Mouse (Mus musculus): ENCODE results near the gene Pogz.
A peak's percentile ranks its signal among the peaks of the same experiment; 100 is the strongest.
"Not testable (repeated sequence)": the region's sequence is repeated elsewhere in the genome, so short reads cannot be mapped to it uniquely, and the experiment has no call there.

The Pogz gene

DNA sequence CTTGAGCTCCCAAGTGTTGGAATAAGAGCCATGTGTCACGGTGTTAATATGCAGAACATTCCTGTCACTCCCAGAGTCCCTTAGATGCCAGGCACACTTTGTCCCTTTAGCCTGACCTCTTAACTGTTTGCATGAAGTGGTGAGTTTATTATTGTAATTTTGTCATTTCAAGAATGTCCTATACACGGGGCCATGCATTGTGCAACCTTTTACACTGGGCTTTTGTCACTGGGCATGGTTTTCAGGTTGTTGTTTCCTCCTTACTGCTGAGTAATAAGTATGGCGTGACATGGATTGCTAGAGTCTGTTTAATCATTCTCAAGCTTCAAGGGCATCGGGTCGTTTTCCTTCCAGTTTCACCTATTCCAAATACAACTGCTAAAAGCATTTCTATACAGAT lies 76.4 kb downstream of the Pogz start:
- DNase-seq (ENCODE audit: low spot score in 2 of 2): no peak

DNA sequence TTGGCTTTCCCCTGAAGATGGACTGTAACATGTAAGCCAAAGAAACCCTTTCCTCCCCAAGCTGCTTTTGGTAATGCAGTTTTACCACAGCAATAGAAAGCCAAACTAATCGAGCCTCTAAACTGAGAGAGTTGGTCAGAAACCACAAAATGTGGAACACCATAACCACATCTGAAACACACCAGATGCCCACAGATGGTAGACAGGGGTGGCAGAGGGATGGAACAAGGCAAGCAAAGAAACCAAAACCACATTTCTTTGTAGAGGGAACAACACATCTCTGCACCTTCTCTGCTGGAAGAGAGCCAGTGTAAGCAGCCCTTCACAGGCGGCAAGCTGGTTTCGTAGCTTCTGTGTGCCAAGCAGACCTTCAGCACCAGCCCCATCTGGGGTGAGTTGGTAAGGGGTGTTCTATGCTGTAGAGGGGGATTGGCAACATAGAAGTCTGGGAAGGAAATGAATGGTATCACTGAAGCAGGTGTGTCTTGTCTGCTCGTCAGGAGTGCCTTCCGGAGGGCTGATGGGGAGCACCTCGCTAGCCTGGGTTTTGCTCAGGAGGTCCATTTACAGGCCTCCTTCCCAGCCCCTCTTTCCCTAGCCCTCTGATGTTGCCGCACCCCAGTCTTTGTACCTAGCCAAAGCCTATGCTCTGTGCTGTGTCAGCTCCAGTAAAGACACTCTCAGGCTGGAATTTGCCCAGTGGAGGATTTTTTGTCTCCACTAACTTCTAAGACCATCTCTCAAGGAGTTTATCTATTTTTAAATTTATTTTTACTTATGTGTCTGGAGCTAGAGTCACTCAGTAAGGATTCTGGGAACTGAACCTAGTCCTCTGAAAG lies 78.8 kb downstream of the Pogz start:
- no peak for DNase-seq (ENCODE audit: low spot score in 2 of 2)

DNA sequence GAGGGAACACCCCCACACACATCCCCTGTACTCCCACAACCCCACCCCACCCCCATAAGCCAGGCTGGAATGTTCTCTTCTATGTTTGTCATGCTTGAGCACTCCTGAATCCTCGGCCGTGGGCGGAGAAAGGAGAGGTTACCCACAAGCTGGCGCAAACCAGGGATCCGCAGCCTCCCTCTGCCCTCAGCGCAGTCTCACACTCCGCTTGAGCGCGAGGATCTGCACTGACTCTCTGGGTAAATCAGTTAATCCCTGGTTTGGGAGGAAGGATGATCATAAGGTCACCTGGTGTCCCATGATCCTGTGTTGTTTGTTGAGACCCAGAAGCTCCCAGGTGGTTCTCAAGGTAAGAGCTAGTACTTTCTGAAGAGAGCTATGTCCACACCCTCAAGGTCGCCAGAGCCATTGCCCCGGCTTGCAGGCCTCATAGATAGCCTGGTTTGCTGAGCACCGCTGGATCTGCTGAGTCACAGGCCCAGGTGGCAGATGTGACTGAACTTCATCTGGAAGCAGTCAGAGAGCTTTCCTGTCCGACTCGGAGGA lies 80.5 kb downstream of the Pogz start:
- peak; percentile 50 to 77 for DNase-seq (ENCODE audit: low spot score in 2 of 2)

DNA sequence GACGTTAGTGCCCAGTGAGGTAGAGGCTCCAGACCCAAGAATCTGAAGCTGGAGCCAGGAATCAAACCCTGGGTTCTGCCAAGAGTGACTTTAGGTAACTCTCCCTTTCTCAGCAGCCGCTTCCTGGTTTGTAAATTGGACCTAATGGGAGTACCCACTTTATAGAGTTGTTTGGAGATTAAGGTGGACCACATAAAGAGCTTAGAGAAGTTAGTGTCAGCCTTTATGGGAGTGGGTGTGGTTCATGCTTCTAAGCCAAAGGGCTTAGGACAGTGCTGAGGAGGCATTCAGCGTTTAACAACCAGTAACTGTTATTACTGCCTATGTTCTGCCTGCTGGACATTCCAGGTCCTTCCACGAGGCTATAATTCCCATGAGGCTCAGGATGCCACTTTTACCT lies 81.5 kb downstream of the Pogz start:
- DNase-seq (ENCODE audit: low spot score in 2 of 2): no peak

DNA sequence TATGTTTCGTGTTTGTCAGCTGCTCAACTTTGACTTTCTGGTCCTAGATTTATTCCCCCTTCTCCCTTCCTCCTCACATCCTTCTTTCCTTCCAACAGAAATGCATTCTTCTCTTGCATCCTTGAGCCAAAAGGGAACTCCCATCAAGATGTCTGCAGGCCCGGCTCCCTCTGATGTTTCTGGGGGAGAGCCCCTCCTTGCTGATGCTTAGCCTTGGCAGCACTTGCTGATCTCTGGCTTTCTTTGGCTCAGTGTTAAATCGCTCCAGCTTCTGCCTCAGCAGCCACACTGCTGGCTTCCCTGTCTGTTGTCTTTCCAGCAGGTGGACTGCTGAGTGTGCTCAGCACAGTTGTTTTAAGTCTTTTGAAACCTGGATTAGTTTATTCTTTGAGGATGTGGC lies 83.7 kb downstream of the Pogz start:
- DNase-seq (ENCODE audit: low spot score in 2 of 2): no peak

DNA sequence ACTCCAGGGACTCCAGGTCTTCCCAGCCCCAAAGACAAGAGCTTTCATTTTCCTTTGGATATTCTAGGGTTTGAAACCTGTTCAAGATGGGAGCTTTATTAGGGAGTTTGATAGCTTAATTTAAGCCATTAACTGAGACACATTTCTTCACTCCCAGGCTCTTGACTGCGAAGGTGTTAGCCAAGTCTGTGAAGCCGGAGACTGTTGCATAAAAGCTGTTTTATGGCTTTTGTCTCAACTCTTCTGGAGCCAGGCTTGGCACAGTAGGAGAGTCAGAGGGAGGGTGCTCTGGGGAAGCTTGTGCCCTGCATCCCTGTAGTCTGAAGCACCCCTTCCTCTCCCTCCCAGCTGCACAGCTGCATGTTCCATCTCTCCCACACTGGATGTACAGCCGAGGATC lies 85.0 kb downstream of the Pogz start:
- no peak for DNase-seq (ENCODE audit: low spot score in 2 of 2)

DNA sequence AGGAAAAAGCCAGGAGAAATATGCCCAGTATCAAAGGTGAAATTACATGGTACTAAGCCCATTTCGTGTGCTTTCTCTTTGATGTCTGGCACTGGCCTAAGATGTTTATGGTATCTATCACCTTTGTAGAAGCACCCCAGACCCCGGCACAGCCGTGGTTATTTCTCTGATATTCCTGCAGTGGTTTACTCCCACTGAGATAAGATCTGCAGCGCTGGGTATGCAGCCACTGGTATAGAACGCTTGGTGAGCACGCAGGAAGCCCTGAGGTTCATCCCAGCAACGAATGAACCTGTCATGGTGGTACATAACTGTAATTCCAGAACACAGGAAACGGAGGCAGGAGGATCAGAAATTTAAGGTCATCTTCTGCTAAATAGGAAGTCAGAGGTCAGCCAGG lies 87.3 kb downstream of the Pogz start:
- DNase-seq (ENCODE audit: low spot score in 2 of 2): no peak

DNA sequence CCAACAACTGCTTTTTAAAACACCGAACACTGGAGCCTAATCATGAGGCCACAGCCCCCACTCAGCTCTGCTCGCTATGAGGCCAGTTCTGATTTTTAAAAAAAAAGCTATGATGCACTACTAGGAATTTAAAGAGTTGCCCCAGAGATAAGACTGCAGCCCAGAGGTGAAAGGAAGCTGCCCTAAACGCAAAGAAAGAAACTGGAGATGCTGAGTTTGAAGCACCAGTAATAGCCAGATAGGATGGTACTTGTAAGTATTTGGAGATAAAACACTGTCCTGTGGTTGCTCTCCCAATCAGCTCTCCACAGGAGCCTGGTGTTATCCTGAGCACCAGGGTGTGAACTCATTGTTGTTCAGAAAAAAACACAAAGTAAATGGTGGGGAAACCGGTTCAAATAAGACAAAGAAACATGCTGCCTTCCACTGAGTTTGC lies 89.0 kb downstream of the Pogz start:
- not testable (repeated sequence) for DNase-seq (ENCODE audit: low spot score in 2 of 2)

DNA sequence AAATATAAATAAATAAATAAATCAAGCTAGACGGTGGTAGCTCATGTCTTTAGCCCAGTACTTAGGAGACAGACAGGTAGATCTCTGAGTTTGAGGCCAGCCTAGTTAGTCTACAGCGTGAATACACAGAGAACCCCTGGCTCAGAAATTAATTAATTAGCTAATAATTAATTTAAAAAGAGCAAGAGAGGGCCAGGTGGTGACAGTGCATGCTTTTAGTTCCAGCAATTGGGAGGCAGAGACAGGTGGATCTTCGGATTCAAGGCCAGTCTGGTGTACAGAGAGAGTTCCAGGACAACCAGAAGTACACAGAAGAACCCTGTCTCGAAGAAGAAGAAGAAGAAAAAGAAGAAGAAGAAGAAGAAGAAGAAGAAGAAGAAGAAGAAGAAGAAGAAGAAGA lies 91.6 kb downstream of the Pogz start:
- not testable (repeated sequence) for DNase-seq (ENCODE audit: low spot score in 2 of 2)

DNA sequence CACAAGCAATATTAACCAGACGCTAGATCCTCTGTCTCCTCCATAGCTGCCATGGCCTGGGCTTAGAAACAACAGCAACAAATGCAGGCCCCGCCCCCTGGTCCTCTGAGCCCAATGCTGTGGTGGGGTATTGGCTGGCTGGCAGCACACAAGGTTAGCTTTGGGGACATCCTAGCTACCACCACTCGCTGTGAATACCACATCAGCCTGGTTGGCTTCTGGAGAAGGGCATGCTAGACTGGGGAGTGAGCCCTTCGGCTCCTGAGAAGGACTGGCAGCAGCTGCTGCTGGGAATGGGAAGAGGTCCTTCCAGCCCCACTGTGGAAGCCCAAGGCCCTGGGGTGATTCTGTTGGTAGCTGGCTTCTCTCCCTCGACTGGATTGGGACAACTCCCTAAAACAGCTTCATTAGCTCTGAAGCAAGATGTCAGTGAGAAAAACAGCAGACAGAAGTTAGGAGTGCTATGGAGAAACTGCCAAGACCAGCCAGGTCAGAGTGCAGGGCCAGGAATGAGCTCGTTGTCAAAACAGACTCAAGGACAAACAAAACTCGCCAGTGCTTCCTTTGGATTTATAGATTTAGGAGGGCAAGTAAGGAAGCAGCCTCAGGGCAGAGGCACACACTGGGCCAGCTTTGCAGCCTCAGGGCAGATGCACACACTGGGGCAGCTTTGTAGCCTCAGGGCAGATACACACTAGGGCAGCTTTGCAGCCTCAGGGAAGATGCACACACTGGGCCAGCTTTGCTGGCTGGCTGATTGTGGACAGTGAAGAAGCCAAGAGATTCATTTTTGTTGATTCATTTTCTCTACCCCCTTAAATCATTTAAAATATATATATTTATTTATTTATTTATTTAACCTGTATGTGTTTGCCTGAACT lies 93.3 kb downstream of the Pogz start:
- DNase-seq (ENCODE audit: low spot score in 2 of 2): not testable (repeated sequence)

DNA sequence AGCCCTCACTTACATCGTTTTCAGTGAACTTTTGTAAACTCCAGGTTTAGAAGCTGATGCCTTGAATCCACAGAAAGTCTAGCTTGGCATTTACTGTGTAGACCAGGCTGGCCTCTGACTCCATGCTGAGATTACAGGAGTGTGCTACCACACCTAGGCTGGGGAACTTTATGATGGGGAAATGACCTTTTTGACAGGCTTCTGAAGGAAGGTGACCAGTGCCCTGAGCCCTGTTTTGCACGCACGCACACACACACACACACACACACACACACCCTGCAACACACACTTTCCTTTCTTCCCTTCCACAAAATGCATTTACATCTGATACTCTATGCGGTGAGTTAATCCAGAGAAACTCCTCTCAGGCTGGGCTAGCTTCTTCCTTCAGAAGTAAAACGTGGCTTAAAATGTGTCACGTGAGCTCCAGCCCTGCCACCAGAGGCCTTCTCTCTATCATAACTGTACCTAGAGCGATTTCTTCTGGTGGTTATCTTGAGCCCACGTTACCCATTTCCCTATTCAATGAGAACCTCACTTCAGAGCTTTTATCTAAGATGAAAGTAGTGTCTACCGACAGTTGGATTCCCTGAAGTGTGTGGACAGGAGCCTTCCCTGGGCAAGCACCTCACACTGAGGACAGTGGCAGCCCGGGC lies 94.2 kb downstream of the Pogz start:
- DNase-seq (ENCODE audit: low spot score in 2 of 2): not testable (repeated sequence)

All from spleen, postnatal 10 days (tissue).